Mouse (Mus musculus) cerebellum, adult 2 months (tissue): ENCODE data around the gene Runx2.

Experiments
- CTCF ChIP-seq: fragments of 200-500 bp; IDR thresholded peaks from 2 replicates; pipeline ENCODE4 v1.5.1; 2011; ENCODE audit warnings: low read depth, mild to moderate bottlenecking, control low read depth, low read length, moderate library complexity, borderline replicate concordance; ENCODE audit not compliant: insufficient read depth
- POLR2A ChIP-seq: fragments of 200-500 bp; IDR thresholded peaks from 2 replicates; pipeline ENCODE4 v1.6.1; 2011; ENCODE audit warnings: low read length, control low read depth, borderline replicate concordance; ENCODE audit not compliant: insufficient read depth

GRCm38 (mm10) chr17:44654503-44654902 lies 160.1 kb downstream of the Runx2 start:
- TF ChIP-seq CTCF (no peak), POLR2A (no peak)
